Mouse (Mus musculus) limb, embryonic 14.5 days (tissue): ENCODE measurements around the gene Slc22a28. TPM values are rescaled to one million over a fixed set of nuclear protein-coding genes. Genes with fewer than 3 reads are reported as not detected.

Source experiments
- polyA plus RNA-seq, 2 experiments: library from polyadenylated mRNA; depleted of rRNA in 1 of 2; stranded (reverse) in 1 of 2; unstranded in 1 of 2; fragments of >200 nt; fragmentation: Nextera tagmentation in 1 of 2; extraction: Ambion mirVana in 1 of 2; gene quantifications; 2 replicates each; pipeline versions ENCODE4 v1.2.1 to v1.2.3; 2012 to 2014

Gene Slc22a28
- polyA plus RNA-seq, 2 experiments: not detected

Other genes starting within 250 kb of the Slc22a28 start
- not detected in 2 replicates for gene Slc22a27, start 166.0 kb downstream of the Slc22a28 start, polyA plus RNA-seq (2012; rRNA removed)
- gene Slc22a27, start 166.0 kb downstream of the Slc22a28 start, polyA plus RNA-seq (2014; fragmentation: Nextera tagmentation; extraction: Ambion mirVana): not detected in 2 replicates
- gene Slc22a29, start 86.9 kb upstream of the Slc22a28 start, polyA plus RNA-seq (2012; rRNA removed): 0.09 and 0.28 TPM in 2 replicates
- gene Slc22a29, start 86.9 kb upstream of the Slc22a28 start, polyA plus RNA-seq (2014; fragmentation: Nextera tagmentation; extraction: Ambion mirVana): not detected in 2 replicates